Mouse (Mus musculus): ENCODE data around the gene Maged1.
"Not testable (repeated sequence)": the region's sequence is repeated elsewhere in the genome, so short reads cannot be mapped to it uniquely, and the experiment has no call there.

Maged1 gene

DNA sequence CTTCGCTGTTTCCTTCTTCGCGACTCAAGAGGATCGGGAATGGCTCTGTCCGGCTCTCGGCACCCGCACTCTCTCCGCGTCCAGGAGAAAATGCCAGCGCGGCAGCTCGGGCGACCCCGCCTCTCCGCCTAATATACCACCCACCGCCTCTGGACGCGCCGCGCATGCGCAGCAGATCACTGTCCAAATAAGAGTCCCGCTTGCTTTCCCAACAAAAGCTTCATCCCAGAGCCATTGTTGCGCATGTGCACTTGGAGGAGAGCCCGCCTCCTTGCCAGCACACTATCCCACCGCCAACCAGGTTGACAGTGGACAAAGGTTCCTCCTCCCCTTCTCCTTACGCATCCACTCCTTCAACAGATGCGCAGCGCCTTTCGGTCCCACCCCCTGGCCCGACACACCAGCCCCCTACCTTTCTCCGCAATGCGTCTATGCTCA, at the start of gene Maged1:
TSS of gene Maged1 (minus strand) at position 226 of the 438 bp plus-strand sequence.
- peak; percentile 96 for DNase-seq

DNA sequence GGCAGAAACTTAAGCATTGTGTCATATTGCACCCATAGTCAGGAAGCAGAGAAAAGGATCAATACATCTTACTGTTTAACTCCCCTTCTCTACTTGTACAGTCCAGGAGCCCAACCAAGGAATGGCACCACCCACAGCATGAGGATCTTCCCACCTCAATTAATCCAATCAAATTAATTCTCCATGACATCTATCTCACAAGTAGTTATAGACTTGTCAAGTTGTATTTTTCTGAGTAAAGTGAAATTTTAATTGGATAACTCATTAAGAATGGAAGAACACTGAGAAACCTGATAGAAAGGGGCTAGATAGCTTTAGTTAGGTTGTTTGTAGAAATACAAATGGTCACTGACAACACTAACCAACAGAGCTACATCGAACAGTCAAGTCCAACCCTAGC, 38.3 kb upstream of the Maged1 start:
- DNase-seq, result no peak

DNA sequence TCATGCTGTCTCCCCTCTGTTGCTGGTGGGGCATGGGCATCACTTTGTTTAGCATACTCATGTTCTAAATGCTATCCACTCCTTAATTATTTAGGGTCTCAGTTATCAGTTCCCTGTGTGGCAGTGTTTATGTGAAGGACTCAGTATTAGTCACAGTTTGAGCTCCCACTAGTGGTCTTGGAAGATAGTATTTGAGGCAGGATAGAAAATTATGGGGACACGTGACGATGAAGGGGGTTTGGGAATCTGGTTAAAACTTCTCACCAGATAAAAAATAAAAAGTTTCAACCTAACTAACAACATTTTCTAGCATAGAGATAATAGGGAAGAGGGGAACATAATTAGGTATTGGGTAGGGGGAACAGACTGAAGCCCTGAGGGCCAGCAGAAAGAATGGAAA, 22.8 kb upstream of the Maged1 start:
- no peak for DNase-seq

DNA sequence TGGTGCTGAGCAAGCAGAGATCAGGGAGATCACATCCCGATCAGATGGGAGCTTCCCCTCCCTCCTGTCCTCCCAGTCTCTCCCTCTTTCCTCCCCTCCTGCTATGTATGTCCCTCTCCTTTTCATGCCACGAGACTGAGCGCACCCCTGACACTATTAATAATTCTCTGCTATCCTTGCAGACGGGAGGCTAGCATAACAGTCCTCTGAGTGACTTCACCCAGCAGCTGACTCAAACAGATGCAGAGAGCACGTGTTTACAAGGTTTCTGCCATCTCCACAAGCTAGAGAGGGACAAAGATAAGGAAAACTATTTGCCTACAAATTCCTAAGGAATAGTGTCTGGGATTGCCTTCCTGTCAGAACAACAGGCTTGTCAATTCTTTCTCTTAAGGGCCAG, 20.4 kb upstream of the Maged1 start:
- DNase-seq, result no peak

DNA sequence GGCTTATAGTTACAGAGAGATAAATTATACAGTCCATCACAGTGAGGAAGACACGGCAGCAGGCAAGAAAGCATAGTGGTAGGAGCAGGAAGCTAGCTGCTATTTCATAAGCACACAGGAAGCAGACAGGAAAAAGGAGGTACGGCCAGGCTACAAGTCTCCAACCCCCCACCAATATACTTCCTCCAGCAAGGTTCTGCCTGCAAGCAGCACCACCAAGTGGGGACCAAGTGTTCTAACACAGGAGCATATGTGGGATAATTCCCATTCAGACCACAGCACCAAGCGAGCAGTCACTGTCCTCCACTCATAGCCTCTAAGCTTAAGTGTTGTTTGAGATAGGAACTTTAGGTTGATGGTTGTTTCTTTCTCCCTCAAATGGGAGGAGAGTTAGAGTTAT, 6.3 kb upstream of the Maged1 start:
- no peak for DNase-seq

DNA sequence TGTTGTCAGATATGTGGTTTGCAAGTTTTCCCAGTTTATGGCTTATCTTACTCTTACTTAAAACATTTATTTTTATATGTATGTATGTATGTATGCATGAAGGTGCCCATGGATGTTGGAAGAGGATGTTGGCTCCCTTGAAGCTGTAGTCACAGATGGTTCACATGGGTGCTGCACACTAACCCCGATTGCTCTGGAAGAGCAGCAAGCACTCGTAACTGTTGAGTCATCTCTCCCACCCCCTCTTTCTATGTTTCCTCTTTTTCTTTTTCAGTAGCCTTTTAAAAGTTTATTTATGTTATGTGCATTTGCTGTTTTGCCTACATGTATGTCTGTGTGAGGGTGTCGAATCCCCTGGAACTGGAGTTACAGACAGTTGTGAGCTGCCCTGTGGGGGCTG, 4.0 kb upstream of the Maged1 start:
- no peak for DNase-seq

DNA sequence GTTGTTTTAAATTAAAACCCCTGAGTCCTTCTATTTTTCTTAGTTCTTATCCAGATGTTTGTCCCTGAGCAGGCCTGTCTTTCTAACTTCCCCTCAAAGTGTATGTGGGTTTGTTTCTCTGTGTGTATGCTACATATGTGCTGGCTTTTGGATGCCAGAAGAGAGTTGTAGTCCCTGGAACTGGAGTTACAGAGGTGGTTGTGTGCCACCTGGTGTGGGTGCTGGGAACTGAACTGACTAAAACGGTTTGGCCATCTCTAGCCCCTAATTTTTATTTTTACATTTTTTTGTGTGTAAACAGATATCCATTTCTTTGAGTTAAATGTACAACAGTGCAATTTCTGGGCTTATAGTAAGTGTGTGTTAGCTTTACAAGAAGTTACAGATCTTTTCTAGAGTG, 3.0 kb upstream of the Maged1 start:
- DNase-seq, result no peak

DNA sequence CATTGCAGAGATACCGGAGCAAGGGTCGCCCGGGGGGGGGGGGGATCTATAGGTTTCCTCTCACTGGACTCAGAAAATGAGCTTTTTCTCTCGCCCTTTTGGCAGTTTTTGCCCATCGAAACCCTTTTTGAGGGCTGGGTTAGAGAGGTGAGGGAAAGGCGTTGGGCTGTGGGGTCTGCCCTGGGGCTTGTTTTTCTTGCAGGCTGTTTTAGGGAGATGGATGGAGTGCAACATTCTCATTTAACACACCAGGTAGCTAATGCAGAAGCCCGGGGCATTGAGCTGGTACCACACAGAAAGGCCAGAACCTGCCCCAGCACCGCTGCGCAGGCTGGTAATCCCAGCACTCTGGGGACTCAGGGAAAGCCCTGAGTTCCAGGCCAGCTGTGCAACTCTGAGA, 593 bp upstream of the Maged1 start:
- DNase-seq, result peak; percentile 47

DNA sequence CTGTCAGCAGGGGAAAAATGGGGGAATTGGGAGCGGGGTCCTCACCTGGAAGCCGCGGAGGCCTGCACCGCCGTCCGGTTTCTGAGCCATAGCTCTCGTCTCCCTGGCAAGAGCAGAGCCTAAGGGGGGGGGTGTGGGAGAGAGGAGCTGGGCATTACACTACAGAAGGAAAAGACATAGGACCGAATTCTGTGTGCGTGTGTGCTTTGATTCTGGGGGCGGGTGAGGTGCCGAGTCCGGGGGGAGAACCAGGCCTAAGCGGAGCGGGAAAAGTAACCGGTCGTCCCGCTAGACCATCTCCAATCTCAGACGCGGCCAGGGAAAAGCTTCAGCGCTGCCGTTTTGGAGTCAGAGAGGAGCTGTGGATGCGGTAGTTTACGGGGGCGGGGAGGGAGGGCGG, 737 bp downstream of the Maged1 start:
- peak; percentile 42 for DNase-seq

DNA sequence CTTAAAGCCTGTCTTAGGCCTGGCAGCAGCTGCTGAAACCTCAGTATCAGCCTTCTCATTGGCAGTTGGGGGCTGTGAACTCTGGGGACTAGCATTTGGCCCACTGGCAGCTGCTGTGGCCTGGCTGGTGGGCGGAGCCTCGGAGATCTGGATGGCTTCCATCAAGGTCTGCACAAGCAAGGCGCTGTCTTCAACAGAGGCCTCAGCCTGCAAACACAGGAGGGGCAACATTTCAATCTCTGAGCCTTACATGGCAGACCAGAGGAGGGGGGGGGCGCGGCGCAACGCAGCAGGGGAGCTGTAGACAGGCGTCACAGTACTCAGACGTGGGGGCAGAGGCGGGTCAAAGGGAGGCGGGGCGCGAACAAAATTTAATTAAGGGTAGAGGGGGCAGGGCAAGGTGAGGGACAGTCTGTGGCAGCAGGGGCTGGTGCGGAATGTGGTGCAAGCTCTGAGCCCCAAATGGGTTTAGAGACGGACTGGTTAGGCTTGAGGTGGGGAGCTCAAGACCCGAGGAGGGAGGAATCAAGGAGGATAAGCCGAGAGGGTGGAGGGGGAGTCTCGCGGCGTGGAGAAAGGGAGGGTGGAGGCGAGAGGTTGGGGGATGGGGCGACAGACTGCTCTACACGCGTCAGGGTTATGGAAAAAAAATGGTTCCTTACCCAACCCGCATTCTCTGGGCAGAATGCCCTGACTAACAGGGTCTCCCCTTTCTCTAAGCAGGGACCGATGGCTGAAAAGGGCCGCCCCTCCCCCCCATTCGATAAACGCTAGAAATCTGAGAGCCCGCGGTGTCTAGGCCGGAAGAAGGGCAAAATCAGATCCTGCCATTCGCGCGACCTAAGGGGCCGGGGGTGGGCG, 1.4 kb downstream of the Maged1 start:
- peak; percentile 69 for DNase-seq

DNA sequence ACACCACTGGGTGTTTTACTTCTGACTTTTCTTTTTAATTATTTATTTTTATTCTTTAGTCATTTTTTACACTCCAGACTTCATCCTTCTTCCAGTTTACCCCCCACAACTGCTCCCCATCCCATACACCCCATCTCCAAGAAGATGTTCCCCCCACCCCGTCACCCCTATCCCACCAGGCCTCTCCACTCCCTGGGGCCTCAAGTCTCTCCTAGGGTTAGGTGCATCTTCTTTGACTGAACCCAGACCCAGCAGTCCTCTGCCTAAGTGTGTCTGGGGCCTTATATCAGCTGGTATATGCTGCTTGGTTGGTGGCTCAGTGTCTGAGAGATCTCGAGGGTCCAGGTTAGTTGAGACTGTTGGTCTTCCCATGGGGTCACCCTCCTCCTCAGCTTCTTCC, 7.6 kb downstream of the Maged1 start:
- no peak for DNase-seq

DNA sequence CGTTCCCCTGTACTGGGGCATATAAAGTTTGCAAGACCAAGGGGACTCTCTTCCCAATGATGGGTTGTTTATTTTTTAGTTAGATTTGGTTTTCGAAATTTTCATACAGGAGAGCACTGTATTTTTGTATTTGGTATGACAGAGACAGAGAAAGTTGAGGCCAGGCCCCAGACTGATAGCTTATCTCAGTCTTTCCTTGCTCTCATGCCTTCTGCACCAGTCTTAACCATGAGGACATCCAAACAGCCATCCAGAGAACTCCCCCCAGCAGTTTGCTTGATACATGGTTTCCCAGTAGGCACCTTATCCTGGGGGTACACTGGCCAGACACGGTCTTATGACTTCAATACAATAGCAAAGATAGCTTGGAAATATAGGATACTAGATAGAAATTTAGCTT, 11.6 kb downstream of the Maged1 start:
- DNase-seq, result no peak

DNA sequence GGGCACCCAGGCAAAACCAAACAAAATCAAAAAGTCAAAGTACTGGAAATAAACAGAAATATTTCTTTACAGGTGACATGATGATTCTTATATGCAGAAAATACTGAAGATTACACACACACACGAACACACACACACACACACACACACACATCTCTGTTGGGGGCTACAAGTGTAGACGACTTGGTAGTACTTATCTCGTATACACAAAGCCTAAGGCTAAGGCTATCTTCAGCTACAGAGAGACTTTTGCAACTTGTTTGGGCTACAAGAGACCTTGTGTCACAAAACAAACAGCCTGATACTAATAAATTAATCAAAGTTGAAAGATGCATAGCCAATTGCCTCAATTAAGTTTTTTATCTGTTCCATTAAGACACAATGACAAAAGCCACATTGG, 19.8 kb downstream of the Maged1 start:
- DNase-seq, result no peak

DNA sequence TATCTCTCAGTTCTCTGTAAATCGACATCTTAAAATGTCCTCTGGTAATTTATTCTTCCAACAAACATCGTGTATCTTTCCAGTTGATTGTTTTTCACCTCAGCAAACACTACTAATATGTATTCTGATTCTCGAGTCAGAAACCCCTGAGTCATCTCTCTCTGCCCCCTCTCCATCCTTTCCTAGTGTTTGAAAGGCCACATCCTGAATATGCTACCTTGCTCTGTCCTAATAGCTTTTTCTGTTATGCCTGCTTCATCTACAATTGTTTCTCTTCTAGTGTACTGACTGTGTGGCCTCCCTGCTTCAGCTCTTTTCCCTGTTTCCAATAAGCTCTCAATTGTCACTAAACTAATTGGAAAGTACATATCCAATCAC, 33.5 kb downstream of the Maged1 start:
- no peak for DNase-seq

DNA sequence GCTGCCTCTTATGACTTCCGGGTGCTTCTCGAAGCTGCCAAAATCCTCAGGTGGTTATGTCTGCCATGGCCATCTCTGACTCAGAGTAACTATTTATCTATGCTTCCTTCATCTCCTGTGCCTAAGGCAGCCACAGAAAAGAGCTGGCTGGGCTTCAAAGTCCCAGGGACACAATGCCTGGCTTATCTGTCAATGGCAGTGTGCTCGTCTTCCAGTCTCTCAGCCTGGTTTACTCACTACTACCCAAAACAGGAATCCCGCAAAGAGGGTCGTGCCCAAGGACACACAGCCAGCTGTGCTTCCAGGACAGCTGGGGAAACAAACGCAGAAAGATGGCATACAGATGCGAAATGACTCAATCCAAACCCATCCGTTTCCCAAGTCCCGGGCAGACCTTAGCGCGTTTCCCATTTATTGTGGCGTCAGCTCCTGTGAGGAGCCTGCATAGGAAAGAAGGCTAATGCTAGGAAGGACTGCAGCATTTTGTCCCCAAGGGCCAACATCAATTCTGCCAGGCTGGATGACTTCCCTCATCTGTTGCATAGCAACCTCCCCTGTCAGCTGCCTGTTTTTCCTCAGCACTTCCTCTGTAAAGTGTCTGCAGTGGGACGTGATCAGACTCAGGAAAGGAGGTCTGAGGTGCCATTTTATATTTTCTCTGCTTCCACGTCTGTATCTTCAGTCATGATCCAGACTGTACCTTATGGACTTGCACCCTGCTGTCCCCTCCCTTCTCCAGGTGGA, 34.1 kb downstream of the Maged1 start:
- DNase-seq, result not testable (repeated sequence)

DNA sequence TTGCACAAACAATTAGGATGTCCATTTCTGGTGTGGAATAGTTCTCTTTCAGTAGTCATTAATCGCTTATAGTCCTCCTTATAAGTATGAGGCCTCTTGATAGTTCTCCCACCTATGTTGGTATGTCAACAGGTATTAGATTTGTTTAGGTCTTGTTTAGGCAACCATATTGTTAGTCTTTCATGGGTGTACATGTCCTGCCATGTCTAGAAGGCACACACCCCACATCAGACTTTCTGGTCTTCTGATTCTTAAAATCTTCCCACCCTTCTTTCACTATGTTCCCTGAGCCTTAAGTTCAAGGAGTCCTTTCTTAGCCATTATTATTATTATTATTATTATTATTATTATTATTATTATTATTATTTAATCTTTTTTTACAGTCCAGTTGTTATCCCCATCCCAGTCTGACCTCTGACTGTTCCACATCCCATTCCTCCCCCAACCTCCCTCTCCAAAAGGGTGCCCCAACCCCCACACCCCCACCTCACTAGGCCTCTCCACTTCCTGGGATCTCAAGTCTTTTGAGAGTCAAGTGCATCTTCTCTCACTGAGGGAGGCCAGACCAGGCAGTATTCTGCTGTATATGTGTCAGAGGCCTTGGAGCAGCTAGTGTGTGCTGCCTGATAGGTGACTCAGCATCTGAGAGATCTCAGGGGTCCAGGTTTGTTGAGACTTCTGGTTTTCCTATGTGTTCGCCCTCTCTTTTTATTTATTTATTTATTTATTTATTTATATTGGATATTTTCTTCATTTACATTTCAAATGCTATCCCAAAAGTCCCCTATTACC, 55.7 kb downstream of the Maged1 start:
- DNase-seq, result no peak

Measured in cerebellum, adult 9-10 months (tissue).